Mouse (Mus musculus): ENCODE measurements around the gene Usp5. TPM values are rescaled to one million over a fixed set of nuclear protein-coding genes. Genes with fewer than 3 reads are reported as not detected.

Gene Usp5
- total RNA-seq, 2 experiments from 2014 or later, result 32.7 to 58.5 TPM

DNA sequence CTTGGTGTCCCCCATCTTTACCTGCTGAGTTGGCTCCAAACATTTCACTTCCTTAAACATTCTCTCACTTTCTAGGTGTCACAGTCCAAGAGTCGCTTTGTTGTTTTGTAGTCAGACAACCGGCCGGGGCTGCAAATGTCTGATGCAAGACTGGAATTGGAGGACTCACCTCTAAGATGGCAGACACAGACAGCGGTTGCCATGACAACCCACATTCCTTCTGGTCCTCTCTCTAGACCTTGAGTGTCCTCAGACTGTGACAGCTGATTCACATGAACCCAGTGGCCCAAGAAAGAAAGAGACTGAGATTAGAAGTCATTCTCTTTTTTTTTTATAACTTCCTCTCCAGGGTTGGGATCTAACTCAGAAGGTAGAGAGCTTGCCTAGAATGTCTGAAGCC, 39.8 kb downstream of the Usp5 start:
- no peak for ATAC-seq (ENCODE audit: poor library complexity, severe bottlenecking)

DNA sequence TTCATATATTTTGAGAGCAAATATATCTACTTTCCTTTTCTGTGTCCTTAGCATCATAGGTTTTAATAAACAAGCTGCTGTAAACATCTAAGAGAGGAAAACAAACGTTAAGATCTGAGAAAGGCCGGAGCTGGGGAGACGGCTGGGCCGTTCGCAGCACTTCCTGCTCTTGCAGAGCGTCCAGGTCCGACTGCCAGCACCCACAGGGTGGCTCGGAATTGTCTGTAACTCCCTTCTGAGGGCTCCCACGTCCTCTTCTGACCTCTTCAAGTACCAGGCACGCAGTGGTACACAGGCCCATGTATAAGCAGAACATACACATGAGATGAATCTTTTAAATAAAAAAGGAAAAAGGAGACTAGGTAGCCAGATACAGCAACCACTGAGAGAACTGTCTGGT, 41.6 kb downstream of the Usp5 start:
- no peak for ATAC-seq (ENCODE audit: poor library complexity, severe bottlenecking)

GRCm38 (mm10) chr6:124786756-124787420, 42.4 kb downstream of the Usp5 start:
- peak; percentile 72 for ATAC-seq (ENCODE audit: poor library complexity, severe bottlenecking)

GRCm38 (mm10) chr6:124782436-124782835, 46.8 kb downstream of the Usp5 start:
- ATAC-seq (ENCODE audit: poor library complexity, severe bottlenecking), result peak; percentile 47; the same call in 1 of the 2 replicates

- no peak for ATAC-seq (ENCODE audit: poor library complexity, severe bottlenecking)
Measured at GRCm38 (mm10) chr6:124780917-124781316, 48.4 kb downstream of the Usp5 start.

GRCm38 (mm10) chr6:124779984-124780416, 49.3 kb downstream of the Usp5 start:
- peak; percentile 26; the same call in 1 of the 2 replicates for ATAC-seq (ENCODE audit: poor library complexity, severe bottlenecking)

GRCm38 (mm10) chr6:124779222-124779983, 49.9 kb downstream of the Usp5 start, which contains the start of gene Lrrc23:
TSS of gene Lrrc23 (minus strand) at chr6:124779727.
- peak; percentile 74 for ATAC-seq (ENCODE audit: poor library complexity, severe bottlenecking)

- ATAC-seq (ENCODE audit: poor library complexity, severe bottlenecking), result no peak
Measured at GRCm38 (mm10) chr6:124770511-124770910, 58.8 kb downstream of the Usp5 start.

DNA sequence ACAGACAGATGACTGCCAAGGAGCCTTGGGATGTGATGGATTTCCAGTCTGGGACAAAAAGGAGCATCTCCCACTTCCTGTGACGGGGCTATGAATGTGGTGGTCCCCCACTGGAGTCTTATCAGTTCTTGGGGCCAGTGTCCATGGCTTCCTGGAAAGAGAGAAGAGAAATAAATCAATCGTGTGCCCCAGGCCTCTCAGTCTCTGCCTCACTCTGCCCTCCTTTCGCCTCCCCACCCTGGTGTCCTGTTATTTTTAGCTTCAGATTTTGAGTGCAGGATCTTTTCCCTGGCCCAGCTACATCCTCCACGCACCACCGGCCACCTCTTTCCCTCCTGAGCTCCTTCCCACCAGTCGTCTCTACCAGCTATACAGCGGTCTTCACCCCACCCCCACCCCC, 59.3 kb downstream of the Usp5 start:
- ATAC-seq (ENCODE audit: poor library complexity, severe bottlenecking), result no peak

- peak; percentile 72 for ATAC-seq (ENCODE audit: poor library complexity, severe bottlenecking)
Measured at GRCm38 (mm10) chr6:124769101-124769765, 60.1 kb downstream of the Usp5 start, which contains the start of gene Eno2. TSS of gene Eno2 (minus strand) at chr6:124769673.

- peak; percentile 42 for ATAC-seq (ENCODE audit: poor library complexity, severe bottlenecking)
Measured at GRCm38 (mm10) chr6:124768704-124769044, 60.6 kb downstream of the Usp5 start.

DNA sequence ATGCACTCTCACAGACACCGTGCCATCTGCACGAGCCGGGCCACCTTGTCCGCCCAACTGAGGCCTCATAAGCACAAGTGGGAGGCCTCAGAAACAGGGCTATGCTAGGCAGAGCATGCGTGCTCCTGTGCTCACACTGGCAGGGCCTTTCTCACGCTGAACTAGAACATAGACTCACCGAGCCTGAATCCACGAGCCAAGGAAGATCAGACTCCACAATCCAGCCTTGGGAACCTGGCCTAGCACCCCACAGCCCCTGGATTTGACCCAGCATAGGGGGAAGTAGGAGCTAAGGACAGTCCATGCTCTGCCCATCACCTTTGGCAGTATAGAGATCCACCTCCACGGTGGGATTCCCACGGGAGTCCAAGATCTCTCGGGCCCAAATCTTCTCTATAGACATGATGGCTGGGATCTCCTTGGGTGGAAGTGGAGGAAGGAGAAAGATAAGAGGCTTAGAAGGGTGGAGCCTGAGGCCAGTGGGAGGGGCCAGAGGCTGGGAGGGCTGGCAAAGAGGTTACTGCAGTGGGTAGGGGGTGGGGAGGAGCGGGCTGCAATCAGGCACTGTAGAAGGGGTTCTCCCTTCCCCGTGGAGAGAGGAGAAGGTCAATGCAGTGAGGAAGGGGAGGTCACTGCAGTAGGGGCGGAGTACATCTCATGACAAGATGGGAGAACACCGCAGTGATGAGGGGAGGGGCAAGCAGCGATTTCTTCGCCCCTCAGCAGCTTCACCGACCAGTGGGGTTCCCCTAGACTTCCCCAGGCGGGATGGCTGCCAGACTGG, 61.2 kb downstream of the Usp5 start:
- no peak for ATAC-seq (ENCODE audit: poor library complexity, severe bottlenecking)

DNA sequence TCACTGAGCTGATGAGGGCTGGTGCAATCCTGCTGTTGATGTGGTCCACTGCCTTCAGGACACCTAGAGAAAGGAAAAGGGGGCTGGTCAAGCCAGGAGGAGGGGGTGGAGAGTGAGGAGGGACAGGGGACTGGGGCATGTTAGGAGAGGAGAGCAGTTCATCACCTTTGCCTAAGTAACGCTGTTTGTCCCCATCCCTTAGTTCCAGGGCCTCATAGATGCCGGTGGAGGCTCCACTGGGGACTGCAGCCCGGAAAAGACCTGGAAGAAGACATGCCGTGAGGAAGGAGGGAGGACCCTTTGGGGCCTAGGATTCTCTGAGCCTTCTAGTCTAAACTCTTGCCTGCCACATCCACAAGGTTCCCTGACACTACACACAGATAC, 61.8 kb downstream of the Usp5 start:
- ATAC-seq (ENCODE audit: poor library complexity, severe bottlenecking), result no peak

DNA sequence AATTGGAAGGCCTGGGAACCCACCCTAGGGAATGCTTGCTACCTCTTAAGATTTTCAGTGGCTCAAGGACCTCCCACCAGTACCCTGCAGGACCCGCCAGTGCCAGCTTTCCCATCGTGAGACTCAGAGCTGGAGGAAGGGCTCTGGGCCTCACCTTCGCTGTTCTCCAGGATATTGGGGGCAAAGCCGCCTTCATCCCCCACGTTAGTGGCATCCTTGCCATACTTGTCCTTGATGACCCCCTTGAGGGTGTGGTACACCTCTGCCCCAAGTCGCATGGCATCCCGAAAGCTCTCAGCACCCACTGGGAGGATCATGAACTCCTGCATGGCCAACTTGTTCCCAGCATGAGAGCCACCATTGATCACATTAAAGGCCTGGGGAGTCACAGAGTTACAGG, 63.3 kb downstream of the Usp5 start:
- no peak for ATAC-seq (ENCODE audit: poor library complexity, severe bottlenecking)

Other genes with a start within 250 kb of the Usp5 start
- gene C1s2, start 193.4 kb downstream of the Usp5 start, total RNA-seq (2015), result not detected in 2 replicates
- 0.16 TPM in 1 of 2 replicates, not detected in the other for gene C1s2, start 193.4 kb downstream of the Usp5 start, total RNA-seq (2017)
- 32.8 and 48.3 TPM in 2 replicates for gene Lpcat3, start 166.5 kb downstream of the Usp5 start, total RNA-seq (2015)
- 22.4 and 24.8 TPM in 2 replicates for gene Lpcat3, start 166.5 kb downstream of the Usp5 start, total RNA-seq (2017)
- gene Emg1, start 117.3 kb downstream of the Usp5 start, total RNA-seq (2015), result 144 and 179 TPM in 2 replicates
- 170 and 206 TPM in 2 replicates for gene Emg1, start 117.3 kb downstream of the Usp5 start, total RNA-seq (2017)
- gene Phb2, start 117.1 kb downstream of the Usp5 start, total RNA-seq (2015), result 99.5 and 115 TPM in 2 replicates
- gene Phb2, start 117.1 kb downstream of the Usp5 start, total RNA-seq (2017), result 152 and 160 TPM in 2 replicates
- 308 and 336 TPM in 2 replicates for gene Ptpn6, start 90.8 kb downstream of the Usp5 start, total RNA-seq (2015)
- gene Ptpn6, start 90.8 kb downstream of the Usp5 start, total RNA-seq (2017), result 1,009 and 1,024 TPM in 2 replicates
- 177 and 203 TPM in 2 replicates for gene Grcc10, start 88.1 kb downstream of the Usp5 start, total RNA-seq (2015)
- 121 and 136 TPM in 2 replicates for gene Grcc10, start 88.1 kb downstream of the Usp5 start, total RNA-seq (2017)
- not detected in 2 replicates for gene Gm45234, start 73.5 kb downstream of the Usp5 start, total RNA-seq (2015)
- not detected in 2 replicates for gene Gm45234, start 73.5 kb downstream of the Usp5 start, total RNA-seq (2017)
- gene Atn1, start 73.0 kb downstream of the Usp5 start, total RNA-seq (2015), result 25.7 and 29.8 TPM in 2 replicates
- gene Atn1, start 73.0 kb downstream of the Usp5 start, total RNA-seq (2017), result 3.0 and 10.9 TPM in 2 replicates
- not detected in 2 replicates for gene Eno2, start 59.8 kb downstream of the Usp5 start, total RNA-seq (2015)
- gene Eno2, start 59.8 kb downstream of the Usp5 start, total RNA-seq (2017), result not detected in 2 replicates
- not detected in 2 replicates for gene Lrrc23, start 49.8 kb downstream of the Usp5 start, total RNA-seq (2015)
- 0.26 and 3.9 TPM in 2 replicates for gene Lrrc23, start 49.8 kb downstream of the Usp5 start, total RNA-seq (2017)
- 5.1 and 8.0 TPM in 2 replicates for gene Spsb2, start 20.8 kb downstream of the Usp5 start, total RNA-seq (2015)
- 10.3 and 14.0 TPM in 2 replicates for gene Spsb2, start 20.8 kb downstream of the Usp5 start, total RNA-seq (2017)
- 134 and 144 TPM in 2 replicates for gene Tpi1, start 15.2 kb downstream of the Usp5 start, total RNA-seq (2015)
- 93.8 and 113 TPM in 2 replicates for gene Tpi1, start 15.2 kb downstream of the Usp5 start, total RNA-seq (2017)
- gene Cdca3, start 63 bp upstream of the Usp5 start, total RNA-seq (2015), result 160 and 180 TPM in 2 replicates
- gene Cdca3, start 63 bp upstream of the Usp5 start, total RNA-seq (2017), result 168 and 185 TPM in 2 replicates
- gene Gnb3, start 10.8 kb upstream of the Usp5 start, total RNA-seq (2015), result not detected in 2 replicates
- gene Gnb3, start 10.8 kb upstream of the Usp5 start, total RNA-seq (2017), result not detected in 2 replicates
- 0.09 and 0.14 TPM in 2 replicates for gene P3h3, start 28.3 kb upstream of the Usp5 start, total RNA-seq (2015)
- gene P3h3, start 28.3 kb upstream of the Usp5 start, total RNA-seq (2017), result 0.61 TPM in 1 of 2 replicates, not detected in the other
- gene Gpr162, start 34.5 kb upstream of the Usp5 start, total RNA-seq (2015), result not detected in 2 replicates
- 0.33 TPM in 1 of 2 replicates, not detected in the other for gene Gpr162, start 34.5 kb upstream of the Usp5 start, total RNA-seq (2017)
- gene Cd4, start 58.7 kb upstream of the Usp5 start, total RNA-seq (2015), result 0.09 and 0.71 TPM in 2 replicates
- gene Cd4, start 58.7 kb upstream of the Usp5 start, total RNA-seq (2017), result 0.20 and 0.37 TPM in 2 replicates
- gene Lag3, start 82.2 kb upstream of the Usp5 start, total RNA-seq (2015), result 1.2 TPM in 2 replicates
- gene Lag3, start 82.2 kb upstream of the Usp5 start, total RNA-seq (2017), result 0.44 and 1.4 TPM in 2 replicates
- 129 and 159 TPM in 2 replicates for gene Ptms, start 90.6 kb upstream of the Usp5 start, total RNA-seq (2015)
- gene Ptms, start 90.6 kb upstream of the Usp5 start, total RNA-seq (2017), result 195 and 207 TPM in 2 replicates
- 73.6 and 82.9 TPM in 2 replicates for gene Mlf2, start 101.9 kb upstream of the Usp5 start, total RNA-seq (2015)
- 50.9 and 70.6 TPM in 2 replicates for gene Mlf2, start 101.9 kb upstream of the Usp5 start, total RNA-seq (2017)
- gene Cops7a, start 136.1 kb upstream of the Usp5 start, total RNA-seq (2015), result 35.4 and 37.2 TPM in 2 replicates
- gene Cops7a, start 136.1 kb upstream of the Usp5 start, total RNA-seq (2017), result 19.4 and 25.7 TPM in 2 replicates
- gene Pianp, start 167.2 kb upstream of the Usp5 start, total RNA-seq (2015), result not detected in 2 replicates
- not detected in 2 replicates for gene Pianp, start 167.2 kb upstream of the Usp5 start, total RNA-seq (2017)
- gene Zfp384, start 179.7 kb upstream of the Usp5 start, total RNA-seq (2015), result 67.0 and 70.0 TPM in 2 replicates
- 34.1 and 36.0 TPM in 2 replicates for gene Zfp384, start 179.7 kb upstream of the Usp5 start, total RNA-seq (2017)
- gene Ing4, start 210.3 kb upstream of the Usp5 start, total RNA-seq (2015), result 33.0 and 35.7 TPM in 2 replicates
- 63.3 and 63.9 TPM in 2 replicates for gene Ing4, start 210.3 kb upstream of the Usp5 start, total RNA-seq (2017)
- 9.0 and 14.2 TPM in 2 replicates for gene Acrbp, start 220.2 kb upstream of the Usp5 start, total RNA-seq (2015)
- 3.4 and 8.8 TPM in 2 replicates for gene Acrbp, start 220.2 kb upstream of the Usp5 start, total RNA-seq (2017)
- 25.1 and 25.5 TPM in 2 replicates for gene Lpar5, start 238.4 kb upstream of the Usp5 start, total RNA-seq (2015)
- gene Lpar5, start 238.4 kb upstream of the Usp5 start, total RNA-seq (2017), result 27.6 and 30.0 TPM in 2 replicates

Measured in megakaryocyte, adult 5-6 weeks (primary cell).